Mouse (Mus musculus) heart, embryonic 14.5 days (tissue): ENCODE measurements around the gene Cryga. TPM values are rescaled to one million over a fixed set of nuclear protein-coding genes. Genes with fewer than 3 reads are reported as not detected.
A peak's percentile ranks its signal among the peaks of the same experiment; 100 is the strongest.

Experiments used
- ATAC-seq: fragments of 200-750 bp; cut with Nextera tagmentation; 2 replicates; pipeline ENCODE4 v1.8.0; 2017; ENCODE audit warnings: low read depth, moderate TSS enrichment; ENCODE audit not compliant: insufficient number of reproducible peaks, insufficient read depth, low FRiP score
- H3K27ac ChIP-seq, 2 experiments: fragments of 200-500 bp in 1 of 2; fragments of 300-500 bp in 1 of 2; sonication (generic) in 1 of 2; replicated peaks in 1 of 2; 2 replicates each; pipeline ENCODE4 v1.5.1; 2012 to 2014; ENCODE audit warnings: low read depth in 2 of 2, low read length in 2 of 2, control low read depth in 1 of 2, mild to moderate bottlenecking in 1 of 2, mixed read lengths in 1 of 2; ENCODE audit not compliant: control insufficient read depth in 1 of 2, insufficient read depth in 1 of 2
- H3K27me3 ChIP-seq: fragments of 300-500 bp; sonication (generic); 2 replicates; pipeline ENCODE4 v1.6.1; 2014; ENCODE audit warnings: mild to moderate bottlenecking, low read length, control low read depth; ENCODE audit not compliant: control insufficient read depth, insufficient read depth
- H3K36me3 ChIP-seq: fragments of 300-500 bp; sonication (generic); 2 replicates; pipeline ENCODE4 v1.6.1; 2014; ENCODE audit warnings: mild to moderate bottlenecking, control low read depth, low read length, mixed read lengths; ENCODE audit not compliant: control insufficient read depth, insufficient read depth
- H3K4me1 ChIP-seq, 2 experiments: fragments of 200-500 bp in 1 of 2; fragments of 300-500 bp in 1 of 2; sonication (generic) in 1 of 2; 2 replicates each; pipeline ENCODE4 v1.6.1; 2012 to 2014; ENCODE audit warnings: low read length in 2 of 2, control low read depth in 1 of 2, mixed read lengths in 1 of 2; ENCODE audit not compliant: control insufficient read depth in 2 of 2, insufficient read depth in 2 of 2
- H3K4me2 ChIP-seq: fragments of 300-500 bp; sonication (generic); 2 replicates; pipeline ENCODE4 v1.6.1; 2014; ENCODE audit warnings: mild to moderate bottlenecking, low read length
- H3K4me3 ChIP-seq, 2 experiments: fragments of 200-500 bp in 1 of 2; fragments of 300-500 bp in 1 of 2; sonication (generic) in 1 of 2; 2 replicates each; pipeline ENCODE4 v1.5.1; 2012 to 2014; ENCODE audit warnings: low read length in 2 of 2, mild to moderate bottlenecking in 2 of 2, control low read depth in 1 of 2, low read depth in 1 of 2, moderate library complexity in 1 of 2; ENCODE audit not compliant: control insufficient read depth in 1 of 2, insufficient read depth in 1 of 2
- H3K9ac ChIP-seq: fragments of 300-500 bp; sonication (generic); 2 replicates; pipeline ENCODE4 v1.6.1; 2014; ENCODE audit warnings: mild to moderate bottlenecking, low read length
- H3K9me3 ChIP-seq: fragments of 300-500 bp; sonication (generic); 2 replicates; pipeline ENCODE4 v1.6.1; 2016; ENCODE audit warnings: low read length, control low read depth; ENCODE audit not compliant: control insufficient read depth
- WGBS: fragments of 180-500 bp; shearing (Covaris S2); extraction: QIAGEN DNeasy Blood & Tissue Kit; methylation state at CpG from one replicate; pipeline ENCODE4 v1.1.7; 2014; 5-methylcytosine and 5-hydroxymethylcytosine counted together
- polyA plus RNA-seq: library from polyadenylated mRNA; unstranded; fragments of >200 nt; fragmentation: Nextera tagmentation; extraction: Ambion mirVana; gene quantifications from 2 replicates; pipeline ENCODE4 v1.2.1, GENCODE M21; 2014

Gene Cryga
- polyA plus RNA-seq, 1 experiment from 2014 or later, result not detected

- 8% methylated on average over 8 of the region's 8 CpGs for WGBS
- no peak for ATAC-seq
- no peaks in the 10 kb centered on the region for H3K27me3 ChIP-seq
- H3K27ac ChIP-seq, result no peak overlapping the region
- H3K9me3 ChIP-seq, result no peaks in the 10 kb centered on the region
- peak overlapping the region; percentile 59 for H3K4me2 ChIP-seq
- peak overlapping the region in 1 of 2 experiments; percentile 28; a peak in 2 of 4 replicates for H3K4me3 ChIP-seq
- no peaks in the 10 kb centered on the region for H3K36me3 ChIP-seq
- H3K4me1 ChIP-seq, result peaks cover 0 to 4% of the 10 kb centered on the region in 2 experiments; a peak in 1 of 4 replicates
- H3K9ac ChIP-seq, result peak overlapping the region; percentile 31; the same call in 1 of the 2 replicates
Observed at GRCm38 (mm10) chr1:65112031-65112806, 9.0 kb upstream of the Cryga start.

- H3K27ac ChIP-seq, result no peak overlapping the region
- H3K27me3 ChIP-seq, result no peaks in the 10 kb centered on the region
- no peak overlapping the region for H3K4me3 ChIP-seq
- H3K4me1 ChIP-seq, result peaks cover 0 to 4% of the 10 kb centered on the region in 2 experiments; a peak in 1 of 4 replicates
- H3K36me3 ChIP-seq, result no peaks in the 10 kb centered on the region
- no peak for ATAC-seq
- H3K9me3 ChIP-seq, result no peaks in the 10 kb centered on the region
- H3K4me2 ChIP-seq, result 0 out of 2 replicates have a peak overlapping the region, but pooled peaks have one; percentile 21
- no peak overlapping the region for H3K9ac ChIP-seq
- WGBS, result 68% methylated on average over 25 of the region's 25 CpGs
Observed at GRCm38 (mm10) chr1:65109756-65110435, 6.7 kb upstream of the Cryga start.

- 86% methylated on average over 8 of the region's 8 CpGs for WGBS
- H3K4me1 ChIP-seq, result peaks cover 0 to 4% of the 10 kb centered on the region in 2 experiments; a peak in 1 of 4 replicates
- no peaks in the 10 kb centered on the region for H3K36me3 ChIP-seq
- no peak overlapping the region for H3K9ac ChIP-seq
- no peak for ATAC-seq
- H3K27ac ChIP-seq, result no peak overlapping the region
- H3K4me3 ChIP-seq, result no peak overlapping the region
- H3K4me2 ChIP-seq, result no peak overlapping the region
- no peaks in the 10 kb centered on the region for H3K27me3 ChIP-seq
- no peaks in the 10 kb centered on the region for H3K9me3 ChIP-seq
Observed at GRCm38 (mm10) chr1:65109196-65109595, 6.0 kb upstream of the Cryga start.

DNA sequence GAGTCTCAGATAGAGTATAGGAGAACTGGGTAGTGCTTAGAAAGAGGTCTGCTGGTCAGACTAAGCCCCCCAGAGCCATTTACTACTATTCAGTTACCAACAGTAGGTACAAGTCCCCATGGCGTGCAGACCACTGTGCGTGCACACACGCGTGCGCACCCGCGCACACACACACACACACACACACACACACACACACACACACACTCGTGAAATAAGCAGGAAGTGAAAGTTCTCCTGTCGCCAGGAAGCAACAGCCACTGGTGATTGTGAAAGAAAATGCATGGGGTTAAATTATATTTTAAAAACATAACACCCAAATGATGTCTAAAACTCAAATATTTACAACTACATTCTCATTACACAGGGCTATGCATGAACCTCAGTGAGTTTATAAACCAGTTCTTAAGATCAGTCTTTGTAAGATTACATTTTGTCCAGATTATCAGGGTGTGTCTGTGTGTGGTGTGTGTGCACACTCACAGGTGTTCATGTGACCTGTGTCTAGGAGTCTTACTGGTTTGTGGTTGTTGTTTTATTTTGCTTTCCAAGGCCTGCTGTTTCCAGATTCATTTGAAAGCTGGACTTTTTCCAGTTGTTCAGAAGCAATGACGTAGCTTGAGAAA lies 4.6 kb upstream of the Cryga start:
- WGBS, result 86% methylated on average over 10 of the region's 10 CpGs
- Histone ChIP-seq H3K4me2 (no peak overlapping the region), H3K4me3 (no peak overlapping the region), H3K9me3 (no peaks in the 10 kb centered on the region), H3K4me1 (peaks cover 0 to 4% of the 10 kb centered on the region in 2 experiments; a peak in 1 of 4 replicates), H3K9ac (no peak overlapping the region), H3K36me3 (no peaks in the 10 kb centered on the region), H3K27me3 (no peaks in the 10 kb centered on the region), H3K27ac (no peak overlapping the region)
- ATAC-seq, result no peak

GRCm38 (mm10) chr1:65096953-65097352 lies 6.2 kb downstream of the Cryga start:
- Histone ChIP-seq H3K27ac (no peak overlapping the region), H3K4me2 (no peak overlapping the region), H3K36me3 (no peaks in the 10 kb centered on the region), H3K4me1 (no peaks in the 10 kb centered on the region), H3K9me3 (no peaks in the 10 kb centered on the region), H3K9ac (no peak overlapping the region), H3K4me3 (no peak overlapping the region), H3K27me3 (no peaks in the 10 kb centered on the region)
- WGBS, result 78% methylated on average over 3 of the region's 3 CpGs
- ATAC-seq, result no peak

DNA sequence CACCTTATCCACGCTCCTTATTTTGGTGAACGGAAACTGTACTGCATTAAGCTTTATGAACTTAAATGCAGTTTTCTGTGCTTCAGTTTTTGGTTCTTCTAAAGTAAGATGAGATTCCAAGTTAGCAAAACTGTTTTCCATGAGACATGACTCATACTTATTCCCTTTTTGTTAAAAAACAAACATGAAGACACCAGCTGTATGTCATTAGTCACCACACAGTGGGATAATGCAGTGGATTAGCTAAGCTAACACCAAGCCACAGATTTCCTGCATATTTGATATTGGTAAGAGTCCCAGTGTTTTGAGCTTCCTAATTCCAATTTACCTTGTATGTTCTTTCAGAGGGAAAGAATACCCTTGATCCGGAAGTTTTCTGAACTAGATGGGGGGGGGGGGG lies 11.6 kb downstream of the Cryga start:
- WGBS, result 87% methylated on average over 3 of the region's 3 CpGs
- H3K9me3 ChIP-seq, result no peaks in the 10 kb centered on the region
- H3K9ac ChIP-seq, result no peak overlapping the region
- no peak for ATAC-seq
- no peaks in the 10 kb centered on the region for H3K27me3 ChIP-seq
- H3K27ac ChIP-seq, result no peak overlapping the region
- no peaks in the 10 kb centered on the region for H3K4me1 ChIP-seq
- no peaks in the 10 kb centered on the region for H3K36me3 ChIP-seq
- no peak overlapping the region for H3K4me3 ChIP-seq
- H3K4me2 ChIP-seq, result no peak overlapping the region

DNA sequence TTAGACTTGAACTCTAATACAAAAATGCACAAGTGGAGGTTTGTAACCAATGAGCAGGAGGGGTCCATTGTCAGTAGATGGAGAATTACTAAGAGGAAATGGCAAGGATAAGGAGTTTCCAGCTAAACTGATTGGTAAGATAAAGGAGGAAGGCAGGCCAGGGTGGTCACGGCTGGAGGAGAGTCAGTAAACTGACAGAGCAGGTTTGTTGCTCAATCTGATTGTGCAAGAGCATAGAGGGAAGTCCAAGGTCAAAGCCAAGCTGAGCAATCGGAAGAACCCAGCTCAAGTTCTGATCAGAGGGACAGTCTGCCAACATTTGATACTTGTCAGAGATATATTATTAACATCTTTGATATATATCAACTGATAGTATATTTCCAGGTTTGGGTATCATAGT lies 12.8 kb downstream of the Cryga start:
- Histone ChIP-seq H3K27ac (no peak overlapping the region), H3K27me3 (no peaks in the 10 kb centered on the region), H3K9me3 (no peaks in the 10 kb centered on the region), H3K9ac (no peak overlapping the region), H3K4me3 (no peak overlapping the region), H3K36me3 (no peaks in the 10 kb centered on the region), H3K4me1 (no peaks in the 10 kb centered on the region), H3K4me2 (no peak overlapping the region)
- no peak for ATAC-seq
- 58% methylated on average over 2 of the region's 2 CpGs for WGBS
